Mouse (Mus musculus): Measurements from ENCODE around the gene AC129217.1. TPM values are rescaled to one million over a fixed set of nuclear protein-coding genes. Genes with fewer than 3 reads are reported as not detected.
"Not testable (repeated sequence)": the region's sequence is repeated elsewhere in the genome, so short reads cannot be mapped to it uniquely, and the experiment has no call there.

The AC129217.1 gene
- polyA plus RNA-seq, 1 experiment from 2014 or later, result not detected

GRCm38 (mm10) chr19:8852236-8852928 lies 22.8 kb downstream of the AC129217.1 start:
- Histone ChIP-seq H3K4me3 (no peak overlapping the region), H3K9me3 (no peaks in the 10 kb centered on the region), H3K27ac (replicated peaks) (no peak overlapping the region; the same call in 1 of the 2 replicates), H3K4me1 (peaks cover 27% of the 10 kb centered on the region), H3K27me3 (replicated peaks; ENCODE audit: low read depth, poor library complexity, severe bottlenecking) (no peaks in the 10 kb centered on the region), H3K36me3 (replicated peaks) (peaks cover 16% of the 10 kb centered on the region)
- 61% methylated on average over 10 of the region's 10 CpGs for WGBS
- DNase-seq (ENCODE audit: low spot score), result no peak

- H3K27me3 ChIP-seq (replicated peaks; ENCODE audit: low read depth, poor library complexity, severe bottlenecking), result no peaks in the 10 kb centered on the region
- H3K4me1 ChIP-seq, result peaks cover 24% of the 10 kb centered on the region
- no peak overlapping the region for H3K4me3 ChIP-seq
- no peak overlapping the region for H3K27ac ChIP-seq (replicated peaks)
- no peak for DNase-seq (ENCODE audit: low spot score)
- WGBS, result 85% methylated on average over 3 of the region's 3 CpGs
- peaks cover 8% of the 10 kb centered on the region; the same call in 1 of the 2 replicates for H3K36me3 ChIP-seq (replicated peaks)
- H3K9me3 ChIP-seq, result no peaks in the 10 kb centered on the region
Observed at GRCm38 (mm10) chr19:8853117-8853516, 23.5 kb downstream of the AC129217.1 start.

DNA sequence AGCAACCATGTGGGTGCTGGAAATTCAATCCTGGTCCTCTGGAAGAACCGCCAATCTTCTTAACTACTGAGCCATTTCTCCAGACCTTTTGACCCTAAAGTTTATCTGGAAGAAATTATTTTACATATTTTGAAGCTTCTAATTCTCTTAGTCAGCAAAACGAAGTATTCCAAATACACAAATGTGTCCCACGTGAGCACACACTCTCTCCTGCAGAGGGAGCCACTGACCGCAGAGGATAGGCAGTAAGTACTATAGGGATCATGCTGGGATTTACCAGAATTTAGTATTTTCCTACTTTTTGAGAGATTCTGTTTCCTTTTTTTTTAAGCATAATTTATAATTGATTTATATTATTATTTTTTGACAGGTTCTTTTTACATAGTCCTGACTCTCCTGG lies 28.1 kb downstream of the AC129217.1 start:
- no peaks in the 10 kb centered on the region for H3K36me3 ChIP-seq (replicated peaks)
- H3K4me3 ChIP-seq, result no peak overlapping the region
- H3K27me3 ChIP-seq (replicated peaks; ENCODE audit: low read depth, poor library complexity, severe bottlenecking), result no peaks in the 10 kb centered on the region
- peak; percentile 36 for DNase-seq (ENCODE audit: low spot score)
- H3K9me3 ChIP-seq, result no peaks in the 10 kb centered on the region
- WGBS, result 43% methylated on average over 4 of the region's 4 CpGs
- H3K4me1 ChIP-seq, result peaks cover 9% of the 10 kb centered on the region
- H3K27ac ChIP-seq (replicated peaks), result no peak overlapping the region

DNA sequence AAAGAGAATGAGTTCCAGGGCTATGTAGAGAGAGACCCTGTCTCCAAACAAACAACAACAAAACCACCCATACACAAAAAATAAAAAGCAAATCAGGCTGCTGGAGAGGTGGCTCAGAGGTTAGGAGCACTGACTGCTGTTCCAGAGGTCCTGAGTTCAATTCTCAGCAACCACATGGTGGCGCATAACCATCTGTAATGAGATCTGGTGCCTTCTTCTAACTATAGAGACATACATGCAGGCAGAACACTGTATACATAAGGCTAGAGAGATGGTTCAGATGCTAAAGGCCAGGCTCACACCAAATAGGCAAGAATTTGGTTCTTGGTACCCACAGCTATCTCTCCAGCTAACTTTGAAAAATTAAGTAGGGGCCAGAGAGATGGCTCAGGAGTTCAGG lies 29.4 kb downstream of the AC129217.1 start:
- Histone ChIP-seq H3K4me3 (no peak overlapping the region), H3K27me3 (replicated peaks; ENCODE audit: low read depth, poor library complexity, severe bottlenecking) (no peaks in the 10 kb centered on the region), H3K4me1 (peaks cover 9% of the 10 kb centered on the region), H3K36me3 (replicated peaks) (no peaks in the 10 kb centered on the region), H3K27ac (replicated peaks) (no peak overlapping the region), H3K9me3 (no peaks in the 10 kb centered on the region)
- WGBS, result 18% methylated on average over 1 of the region's 1 CpGs
- no peak for DNase-seq (ENCODE audit: low spot score)

- peaks cover 9% of the 10 kb centered on the region for H3K4me1 ChIP-seq
- WGBS, result 85% methylated on average over 6 of the region's 6 CpGs
- no peak overlapping the region for H3K4me3 ChIP-seq
- H3K9me3 ChIP-seq, result no peaks in the 10 kb centered on the region
- H3K27me3 ChIP-seq (replicated peaks; ENCODE audit: low read depth, poor library complexity, severe bottlenecking), result no peaks in the 10 kb centered on the region
- H3K36me3 ChIP-seq (replicated peaks), result no peaks in the 10 kb centered on the region
- DNase-seq (ENCODE audit: low spot score), result no peak
- no peak overlapping the region for H3K27ac ChIP-seq (replicated peaks)
Observed at GRCm38 (mm10) chr19:8864265-8864664, 34.7 kb downstream of the AC129217.1 start.

DNA sequence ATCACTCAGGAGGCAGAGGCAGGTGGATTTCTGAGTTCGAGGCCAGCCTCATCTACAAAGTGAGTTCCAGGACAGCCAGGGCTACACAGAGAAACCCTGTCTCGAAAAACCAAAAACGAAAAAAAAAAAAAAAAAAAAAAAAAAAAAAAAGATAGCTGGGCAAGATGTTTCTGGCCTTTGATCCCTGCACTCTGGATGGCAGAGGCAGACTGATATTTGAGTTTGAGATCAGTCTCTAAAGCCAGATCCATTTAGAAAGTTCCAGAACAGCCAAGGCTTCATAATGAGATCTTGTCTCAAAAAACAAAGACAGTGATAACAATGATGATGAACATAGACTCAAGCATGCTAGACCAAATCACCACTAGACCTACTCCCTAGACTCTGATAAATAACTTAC lies 40.8 kb downstream of the AC129217.1 start:
- peak overlapping the region; percentile 85 for H3K4me3 ChIP-seq
- peaks cover 25% of the 10 kb centered on the region for H3K36me3 ChIP-seq (replicated peaks)
- not testable (repeated sequence) for DNase-seq (ENCODE audit: low spot score); H3K9me3 ChIP-seq; H3K27ac ChIP-seq (replicated peaks); H3K27me3 ChIP-seq (replicated peaks; ENCODE audit: low read depth, poor library complexity, severe bottlenecking)
- H3K4me1 ChIP-seq, result peaks cover 12% of the 10 kb centered on the region
- 77% methylated on average over 3 of the region's 3 CpGs for WGBS

- H3K36me3 ChIP-seq (replicated peaks), result peaks cover 30% of the 10 kb centered on the region
- H3K4me3 ChIP-seq, result peak overlapping the region; percentile 85
- H3K27ac ChIP-seq (replicated peaks), result peak overlapping the region; percentile 91
- no peaks in the 10 kb centered on the region for H3K27me3 ChIP-seq (replicated peaks; ENCODE audit: low read depth, poor library complexity, severe bottlenecking)
- no peaks in the 10 kb centered on the region for H3K9me3 ChIP-seq
- H3K4me1 ChIP-seq, result peaks cover 12% of the 10 kb centered on the region
- DNase-seq (ENCODE audit: low spot score), result no peak
- 66% methylated on average over 9 of the region's 9 CpGs for WGBS
Observed at GRCm38 (mm10) chr19:8870838-8871237, 41.3 kb downstream of the AC129217.1 start.

DNA sequence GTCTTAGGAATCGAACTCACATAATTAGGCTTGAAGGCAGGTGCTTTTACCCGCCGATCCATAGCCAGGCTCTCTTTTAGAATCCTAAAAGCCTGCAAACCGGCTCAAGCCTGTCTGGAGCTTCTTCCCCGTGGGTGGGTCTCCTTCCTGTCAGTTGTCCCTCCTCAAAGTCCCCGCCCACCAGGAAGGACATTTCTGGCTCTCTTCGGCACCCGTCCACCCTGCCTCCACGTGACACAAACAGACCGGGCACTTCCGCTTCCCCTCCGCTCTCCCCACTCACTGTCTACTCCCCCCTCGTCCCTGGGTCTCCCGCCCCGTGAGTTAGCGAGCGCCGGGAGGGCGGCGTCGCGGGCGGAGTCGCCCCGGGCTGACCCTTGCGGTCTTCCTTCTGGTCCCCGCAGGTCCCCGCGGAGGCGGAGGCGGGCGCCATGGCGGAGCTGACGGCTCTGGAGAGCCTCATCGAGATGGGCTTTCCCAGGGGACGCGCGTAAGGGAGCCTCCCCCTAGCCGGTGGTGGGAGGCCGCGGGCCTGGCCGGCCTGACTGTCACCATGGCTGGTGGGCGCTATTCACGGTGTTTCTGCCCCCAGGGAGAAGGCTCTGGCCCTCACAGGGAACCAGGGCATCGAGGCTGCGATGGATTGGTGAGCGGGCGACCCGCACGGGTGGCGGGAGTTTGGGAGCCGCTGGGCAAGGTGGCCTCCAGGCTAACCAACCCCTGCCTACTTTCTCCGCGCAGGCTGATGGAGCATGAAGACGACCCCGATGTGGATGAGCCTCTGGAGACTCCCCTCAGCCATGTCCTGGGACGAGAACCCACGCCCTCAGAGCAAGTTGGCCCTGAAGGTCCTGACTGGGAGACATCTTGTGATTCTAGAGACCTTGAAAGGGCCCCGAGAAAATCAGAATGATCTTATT lies 42.0 kb downstream of the AC129217.1 start, which contains the start of gene Ubxn1:
Ubxn1 (plus strand) TSS at position 230 of the 920 bp plus-strand sequence.
- H3K36me3 ChIP-seq (replicated peaks), result peaks cover 36% of the 10 kb centered on the region
- no peaks in the 10 kb centered on the region for H3K27me3 ChIP-seq (replicated peaks; ENCODE audit: low read depth, poor library complexity, severe bottlenecking)
- no peaks in the 10 kb centered on the region for H3K9me3 ChIP-seq
- DNase-seq (ENCODE audit: low spot score), result peak; percentile 96
- peak within 1 kb of the TSS; percentile 91 for H3K27ac ChIP-seq (replicated peaks)
- H3K4me1 ChIP-seq, result peaks cover 12% of the 10 kb centered on the region
- WGBS, result under 1% methylated on average over 59 of the region's 59 CpGs
- peak within 1 kb of the TSS; percentile 85 for H3K4me3 ChIP-seq

- H3K27ac ChIP-seq (replicated peaks), result peak overlapping the region; percentile 91
- DNase-seq (ENCODE audit: low spot score), result no peak
- H3K9me3 ChIP-seq, result no peaks in the 10 kb centered on the region
- H3K4me3 ChIP-seq, result peak overlapping the region; percentile 85
- 77% methylated on average over 10 of the region's 10 CpGs for WGBS
- H3K27me3 ChIP-seq (replicated peaks; ENCODE audit: low read depth, poor library complexity, severe bottlenecking), result no peaks in the 10 kb centered on the region
- H3K4me1 ChIP-seq, result peaks cover 12% of the 10 kb centered on the region
- peaks cover 44% of the 10 kb centered on the region for H3K36me3 ChIP-seq (replicated peaks)
Observed at GRCm38 (mm10) chr19:8872266-8872840, 42.8 kb downstream of the AC129217.1 start.

DNA sequence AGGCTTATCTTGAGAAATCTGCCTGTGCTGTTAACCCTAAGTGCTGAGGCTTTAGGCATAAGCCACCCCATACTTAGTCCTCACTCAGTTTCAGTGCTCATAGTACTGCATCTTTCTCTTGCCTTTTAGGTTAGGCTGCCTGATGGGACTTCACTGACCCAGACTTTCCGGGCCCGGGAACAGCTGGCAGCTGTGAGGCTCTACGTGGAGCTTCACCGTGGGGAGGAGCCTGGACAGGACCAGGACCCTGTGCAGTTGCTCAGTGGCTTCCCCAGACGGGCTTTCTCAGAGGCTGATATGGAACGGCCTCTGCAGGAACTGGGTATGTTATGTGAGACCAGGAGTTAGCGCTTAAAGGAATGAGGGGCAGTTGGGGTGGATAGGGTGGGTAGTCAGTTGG lies 45.5 kb downstream of the AC129217.1 start:
- DNase-seq (ENCODE audit: low spot score), result no peak
- H3K36me3 ChIP-seq (replicated peaks), result peaks cover 63% of the 10 kb centered on the region
- H3K27me3 ChIP-seq (replicated peaks; ENCODE audit: low read depth, poor library complexity, severe bottlenecking), result no peaks in the 10 kb centered on the region
- no peak overlapping the region for H3K4me3 ChIP-seq
- H3K27ac ChIP-seq (replicated peaks), result no peak overlapping the region
- peaks cover 20% of the 10 kb centered on the region for H3K4me1 ChIP-seq
- H3K9me3 ChIP-seq, result no peaks in the 10 kb centered on the region
- 95% methylated on average over 7 of the region's 7 CpGs for WGBS

DNA sequence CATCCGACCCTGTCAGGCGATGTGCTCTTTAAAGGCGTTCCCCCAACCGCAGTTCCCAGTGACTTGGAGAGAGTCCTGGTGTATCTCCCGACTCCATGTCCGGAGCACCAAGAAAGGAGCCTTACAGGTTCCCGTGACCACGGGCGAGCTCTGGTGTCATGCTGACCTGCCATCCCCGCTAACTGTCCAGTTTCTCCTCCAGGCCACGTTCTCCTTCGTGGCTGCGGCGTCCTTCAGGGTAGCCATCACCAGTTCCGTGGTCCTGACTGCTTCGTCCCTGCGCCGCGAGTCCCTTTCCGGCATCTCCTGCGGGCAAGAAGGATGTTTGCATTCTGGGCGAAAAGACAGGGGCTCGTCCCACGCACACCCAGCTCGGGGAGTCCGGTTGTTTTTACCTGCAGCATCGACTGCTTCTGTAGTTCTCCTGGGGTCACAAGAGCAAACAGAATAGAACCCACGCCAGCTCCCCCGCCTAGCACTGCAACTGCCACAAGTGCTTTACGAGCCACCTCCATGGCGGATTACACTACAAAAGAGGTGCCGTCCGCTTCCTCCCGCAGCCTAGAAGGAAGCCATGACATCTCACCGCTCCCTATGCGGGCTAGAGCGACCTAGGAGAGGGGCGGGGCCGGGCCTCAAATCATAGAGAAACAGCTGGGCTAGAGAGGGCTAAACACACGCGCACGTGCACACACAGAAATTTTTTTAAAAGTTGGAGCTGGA lies 50.9 kb downstream of the AC129217.1 start, which contains the start of gene Uqcc3:
Uqcc3 (minus strand) TSS at position 613 of the 723 bp plus-strand sequence.
- peaks cover 11% of the 10 kb centered on the region for H3K4me1 ChIP-seq
- H3K36me3 ChIP-seq (replicated peaks), result peaks cover 37% of the 10 kb centered on the region
- no peaks in the 10 kb centered on the region for H3K27me3 ChIP-seq (replicated peaks; ENCODE audit: low read depth, poor library complexity, severe bottlenecking)
- peak within 1 kb of the TSS; percentile 94 for H3K4me3 ChIP-seq
- under 1% methylated on average over 42 of the region's 42 CpGs for WGBS
- DNase-seq (ENCODE audit: low spot score), result peak; percentile 87
- no peaks in the 10 kb centered on the region for H3K9me3 ChIP-seq
- peak within 1 kb of the TSS; percentile 92 for H3K27ac ChIP-seq (replicated peaks)

DNA sequence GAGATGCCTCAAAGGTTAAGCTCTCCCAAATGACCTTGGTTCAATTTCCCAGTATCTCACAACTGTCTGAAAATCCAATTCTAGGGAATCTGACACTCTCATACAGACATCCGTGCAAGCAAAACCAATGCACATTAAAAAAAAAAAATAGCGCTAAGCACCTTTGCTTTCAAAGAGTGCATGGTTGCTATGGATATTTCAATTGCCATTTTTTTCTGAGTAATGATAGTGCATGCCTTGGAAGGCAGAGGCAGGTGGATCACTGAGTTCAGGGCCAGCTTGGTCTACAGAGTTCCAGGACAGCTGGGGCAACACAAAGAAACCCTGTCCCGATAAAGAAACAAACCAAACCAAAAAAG lies 51.4 kb downstream of the AC129217.1 start:
- WGBS, result 17% methylated on average over 3 of the region's 3 CpGs
- H3K4me1 ChIP-seq, result peaks cover 11% of the 10 kb centered on the region
- peak overlapping the region; percentile 92 for H3K27ac ChIP-seq (replicated peaks)
- H3K27me3 ChIP-seq (replicated peaks; ENCODE audit: low read depth, poor library complexity, severe bottlenecking), result no peaks in the 10 kb centered on the region
- peaks cover 32% of the 10 kb centered on the region for H3K36me3 ChIP-seq (replicated peaks)
- H3K9me3 ChIP-seq, result no peaks in the 10 kb centered on the region
- peak overlapping the region; percentile 94 for H3K4me3 ChIP-seq
- DNase-seq (ENCODE audit: low spot score), result no peak
